Mouse (Mus musculus) midbrain, postnatal 0 days (tissue): ENCODE results near the gene Cmbl. TPM values are rescaled to one million over a fixed set of nuclear protein-coding genes. Genes with fewer than 3 reads are reported as not detected.

Experiments
- ATAC-seq: fragments of 200-750 bp; cut with Nextera tagmentation; 2 replicates; pipeline ENCODE4 v1.8.0; 2017; ENCODE audit warnings: moderate number of reproducible peaks, mild to moderate bottlenecking, moderate TSS enrichment, moderate library complexity; ENCODE audit not compliant: low FRiP score
- DNase-seq: peaks from one replicate; pipeline ENCODE4 v3.0.0-alpha.2; 2015; ENCODE audit warnings: low spot score
- H3K27ac ChIP-seq: fragments of 300-500 bp; sonication (generic); 2 replicates; pipeline ENCODE4 v1.5.1; 2014; ENCODE audit warnings: low read depth, mild to moderate bottlenecking, low read length, mixed read lengths
- H3K27me3 ChIP-seq: fragments of 300-500 bp; sonication (generic); 2 replicates; pipeline ENCODE4 v1.6.1; 2014; ENCODE audit warnings: low read length, control low read depth, mixed read lengths; ENCODE audit not compliant: insufficient read depth
- H3K36me3 ChIP-seq: fragments of 300-500 bp; sonication (generic); 2 replicates; pipeline ENCODE4 v1.6.1; 2014; ENCODE audit warnings: low read length, control low read depth, mixed read lengths; ENCODE audit not compliant: insufficient read depth
- H3K4me1 ChIP-seq: fragments of 300-500 bp; sonication (generic); 2 replicates; pipeline ENCODE4 v1.6.1; 2014; ENCODE audit warnings: mild to moderate bottlenecking, control low read depth, antibody characterized with exemption, low read length, mixed read lengths; ENCODE audit not compliant: insufficient read depth
- H3K4me2 ChIP-seq: fragments of 300-500 bp; sonication (generic); 2 replicates; pipeline ENCODE4 v1.6.1; 2014; ENCODE audit warnings: low read depth, mild to moderate bottlenecking, low read length, mixed read lengths; ENCODE audit not compliant: poor library complexity, severe bottlenecking
- H3K4me3 ChIP-seq: fragments of 300-500 bp; sonication (generic); 2 replicates; pipeline ENCODE4 v1.5.1; 2014; ENCODE audit warnings: low read depth, mild to moderate bottlenecking, low read length, moderate library complexity
- H3K9ac ChIP-seq: fragments of 300-500 bp; sonication (generic); replicated peaks from 2 replicates; pipeline ENCODE4 v1.6.1; 2014; ENCODE audit warnings: mild to moderate bottlenecking, low read length, moderate library complexity, mixed read lengths; ENCODE audit not compliant: poor library complexity, severe bottlenecking
- H3K9me3 ChIP-seq: fragments of 300-500 bp; sonication (generic); 2 replicates; pipeline ENCODE4 v1.6.1; 2016; ENCODE audit warnings: low read length, control low read depth
- CTCF ChIP-seq: IDR thresholded peaks from 2 replicates; pipeline ENCODE4 v1.5.1; 2016; ENCODE audit warnings: antibody characterized with exemption, mild to moderate bottlenecking
- WGBS: fragments of 180-500 bp; shearing (Covaris S2); extraction: QIAGEN DNeasy Blood & Tissue Kit; methylation state at CpG from one replicate; pipeline ENCODE4 v1.1.7; 2014; 5-methylcytosine and 5-hydroxymethylcytosine counted together
- polyA plus RNA-seq: library from polyadenylated mRNA; unstranded; fragments of >200 nt; fragmentation: Nextera tagmentation; extraction: Ambion mirVana; gene quantifications from 2 replicates; pipeline ENCODE4 v1.2.1, GENCODE M21; 2015
- total RNA-seq: library from RNA; depleted of rRNA; stranded (reverse); fragments of >200 nt; gene quantifications from 2 replicates; pipeline ENCODE4 v1.2.3, GENCODE M21; 2014

The Cmbl gene
- total and polyA plus RNA-seq, 2 experiments from 2014 or later = 25.9 to 34.3 TPM

- ATAC-seq (peak; percentile 79), DNase-seq (peak; percentile 86)
- H3K27ac ChIP-seq = peak overlapping the region; percentile 89
- peaks cover 4% of the 10 kb centered on the region for H3K36me3 ChIP-seq
- no peaks in the 10 kb centered on the region for H3K9me3 ChIP-seq
- peak overlapping the region; percentile 65 for H3K4me3 ChIP-seq
- TF ChIP-seq CTCF = peak; percentile 82
- H3K9ac ChIP-seq = peak overlapping the region; percentile 76
- no peaks in the 10 kb centered on the region for H3K27me3 ChIP-seq
- H3K4me1 ChIP-seq = peaks cover 16% of the 10 kb centered on the region; the same call in 1 of the 2 replicates
- 3% methylated on average over 15 of the region's 15 CpGs for WGBS
- peak overlapping the region; percentile 55 for H3K4me2 ChIP-seq
Measured at GRCm38 (mm10) chr15:31602426-31602825, 37.2 kb downstream of the Cmbl start.

GRCm38 (mm10) chr15:31603113-31603512, 37.9 kb downstream of the Cmbl start:
- H3K27me3 ChIP-seq = no peaks in the 10 kb centered on the region
- no peak for TF ChIP-seq CTCF
- no peaks in the 10 kb centered on the region for H3K36me3 ChIP-seq
- H3K9ac ChIP-seq = peak overlapping the region; percentile 76; the same call in 1 of the 2 replicates
- H3K4me3 ChIP-seq = peak overlapping the region; percentile 65
- peak overlapping the region; percentile 89; the same call in 1 of the 2 replicates for H3K27ac ChIP-seq
- ATAC-seq (no peak), DNase-seq (no peak)
- H3K4me2 ChIP-seq = peak overlapping the region; percentile 55
- H3K9me3 ChIP-seq = no peaks in the 10 kb centered on the region
- peaks cover 16% of the 10 kb centered on the region; the same call in 1 of the 2 replicates for H3K4me1 ChIP-seq
- WGBS = 83% methylated on average over 13 of the region's 13 CpGs

GRCm38 (mm10) chr15:31606821-31607220, 41.6 kb downstream of the Cmbl start:
- no peak for TF ChIP-seq CTCF
- Histone ChIP-seq H3K9ac (no peak overlapping the region), H3K36me3 (0 out of 2 replicates have a peak, but pooled peaks cover 2% of the 10 kb centered on the region), H3K27me3 (no peaks in the 10 kb centered on the region), H3K4me3 (no peak overlapping the region), H3K4me2 (no peak overlapping the region), H3K9me3 (no peaks in the 10 kb centered on the region), H3K4me1 (0 out of 2 replicates have a peak, but pooled peaks cover 3% of the 10 kb centered on the region), H3K27ac (no peak overlapping the region)
- ATAC-seq (no peak), DNase-seq (no peak)
- WGBS = 75% methylated on average over 6 of the region's 6 CpGs

- H3K9me3 ChIP-seq = no peaks in the 10 kb centered on the region
- WGBS = 74% methylated on average over 3 of the region's 3 CpGs
- ATAC-seq (peak; percentile 82), DNase-seq (peak; percentile 66)
- H3K4me2 ChIP-seq = no peak overlapping the region
- no peaks in the 10 kb centered on the region for H3K4me1 ChIP-seq
- H3K9ac ChIP-seq = no peak overlapping the region
- no peak overlapping the region for H3K4me3 ChIP-seq
- no peak overlapping the region for H3K27ac ChIP-seq
- H3K36me3 ChIP-seq = peaks cover 5% of the 10 kb centered on the region; the same call in 1 of the 2 replicates
- no peaks in the 10 kb centered on the region for H3K27me3 ChIP-seq
- TF ChIP-seq CTCF = peak; percentile 74
Measured at GRCm38 (mm10) chr15:31611027-31611426, 45.8 kb downstream of the Cmbl start.

GRCm38 (mm10) chr15:31611976-31612375, 46.8 kb downstream of the Cmbl start:
- Histone ChIP-seq H3K4me1 (no peaks in the 10 kb centered on the region), H3K27me3 (no peaks in the 10 kb centered on the region), H3K4me3 (no peak overlapping the region), H3K9ac (no peak overlapping the region), H3K36me3 (peaks cover 9% of the 10 kb centered on the region), H3K27ac (no peak overlapping the region), H3K9me3 (no peaks in the 10 kb centered on the region), H3K4me2 (no peak overlapping the region)
- ATAC-seq (no peak), DNase-seq (no peak)
- 93% methylated on average over 4 of the region's 4 CpGs for WGBS
- TF ChIP-seq CTCF = no peak

GRCm38 (mm10) chr15:31613826-31614453, 48.8 kb downstream of the Cmbl start:
- Histone ChIP-seq H3K9ac (no peak overlapping the region), H3K9me3 (no peaks in the 10 kb centered on the region), H3K27me3 (no peaks in the 10 kb centered on the region), H3K36me3 (peaks cover 21% of the 10 kb centered on the region), H3K4me1 (no peaks in the 10 kb centered on the region), H3K27ac (no peak overlapping the region), H3K4me2 (no peak overlapping the region), H3K4me3 (no peak overlapping the region)
- ATAC-seq (no peak), DNase-seq (no peak)
- TF ChIP-seq CTCF = no peak
- WGBS = 84% methylated on average over 6 of the region's 6 CpGs
